Mouse (Mus musculus) stomach, postnatal 0 days (tissue): Measurements from ENCODE around the gene Wasf2. TPM values are rescaled to one million over a fixed set of nuclear protein-coding genes. Genes with fewer than 3 reads are reported as not detected.

Source experiments
- ATAC-seq: fragments of 200-750 bp; cut with Nextera tagmentation; 2 replicates; pipeline ENCODE4 v1.8.0; 2017; ENCODE audit not compliant: low FRiP score, low TSS enrichment
- DNase-seq: peaks from one replicate; pipeline ENCODE4 v3.0.0-alpha.2; 2016; ENCODE audit warnings: low spot score
- H3K27ac ChIP-seq: fragments of 300-500 bp; sonication (generic); replicated peaks from 2 replicates; pipeline ENCODE4 v1.5.1; 2014; ENCODE audit warnings: mild to moderate bottlenecking, control low read depth
- H3K27me3 ChIP-seq: fragments of 300-500 bp; sonication (generic); 2 replicates; pipeline ENCODE4 v1.6.1; 2014; ENCODE audit warnings: low read length; ENCODE audit not compliant: control insufficient read depth, insufficient read depth
- H3K36me3 ChIP-seq: fragments of 300-500 bp; sonication (generic); 2 replicates; pipeline ENCODE4 v1.6.1; 2014; ENCODE audit warnings: low read length, mixed read lengths; ENCODE audit not compliant: control insufficient read depth, insufficient read depth
- H3K4me1 ChIP-seq: fragments of 300-500 bp; sonication (generic); replicated peaks from 2 replicates; pipeline ENCODE4 v1.6.1; 2014; ENCODE audit warnings: antibody characterized with exemption; ENCODE audit not compliant: control insufficient read depth, insufficient read depth
- H3K4me2 ChIP-seq: fragments of 300-500 bp; sonication (generic); replicated peaks from 2 replicates; pipeline ENCODE4 v1.6.1; 2014; ENCODE audit warnings: low read depth, mild to moderate bottlenecking, control low read depth, moderate library complexity
- H3K4me3 ChIP-seq: fragments of 300-500 bp; sonication (generic); 2 replicates; pipeline ENCODE4 v1.5.1; 2014; ENCODE audit warnings: low read depth, low read length, control low read depth
- H3K9ac ChIP-seq: fragments of 300-500 bp; sonication (generic); 2 replicates; pipeline ENCODE4 v1.6.1; 2014; ENCODE audit warnings: mild to moderate bottlenecking, low read length, control low read depth, mixed read lengths
- H3K9me3 ChIP-seq: fragments of 300-500 bp; sonication (generic); 2 replicates; pipeline ENCODE4 v1.6.1; 2016; ENCODE audit warnings: low read length; ENCODE audit not compliant: control insufficient read depth
- CTCF ChIP-seq: IDR thresholded peaks from 2 replicates; pipeline ENCODE4 v1.5.1; 2016; ENCODE audit warnings: antibody characterized with exemption, low read depth, mild to moderate bottlenecking, moderate library complexity
- EP300 ChIP-seq: optimal IDR thresholded peaks from 2 replicates; pipeline ENCODE3; 2016; ENCODE audit warnings: antibody characterized with exemption
- WGBS: fragments of 180-500 bp; shearing (Covaris S2); extraction: QIAGEN DNeasy Blood & Tissue Kit; methylation state at CpG from one replicate; pipeline ENCODE4 v1.1.7; 2014; 5-methylcytosine and 5-hydroxymethylcytosine counted together
- polyA plus RNA-seq: library from polyadenylated mRNA; unstranded; fragments of >200 nt; fragmentation: Nextera tagmentation; extraction: Ambion mirVana; gene quantifications from 2 replicates; pipeline ENCODE4 v1.2.1, GENCODE M21; 2015

Gene Wasf2
- polyA plus RNA-seq, 1 experiment from 2014 or later = 84.2 TPM

GRCm38 (mm10) chr4:133201006-133201771, 70.9 kb downstream of the Wasf2 start:
- Histone ChIP-seq H3K36me3 (peaks cover 3% of the 10 kb centered on the region; the same call in 1 of the 2 replicates), H3K4me3 (no peak overlapping the region), H3K4me1 (peaks cover 16% of the 10 kb centered on the region), H3K27ac (peak overlapping the region; percentile 82), H3K9ac (no peak overlapping the region), H3K4me2 (no peak overlapping the region), H3K9me3 (no peaks in the 10 kb centered on the region), H3K27me3 (no peaks in the 10 kb centered on the region)
- TF ChIP-seq CTCF (peak; percentile 85), EP300 (no peak)
- ATAC-seq (peak; percentile 76), DNase-seq (peak; percentile 88)
- WGBS = 44% methylated on average over 8 of the region's 8 CpGs

- no peak overlapping the region for H3K9ac ChIP-seq
- ATAC-seq (no peak), DNase-seq (no peak)
- TF ChIP-seq EP300 (no peak), CTCF (no peak)
- no peak overlapping the region for H3K4me2 ChIP-seq
- no peaks in the 10 kb centered on the region for H3K27me3 ChIP-seq
- peaks cover 13% of the 10 kb centered on the region for H3K4me1 ChIP-seq
- no peak overlapping the region for H3K4me3 ChIP-seq
- no peak overlapping the region for H3K27ac ChIP-seq
- WGBS = 94% methylated on average over 3 of the region's 3 CpGs
- H3K36me3 ChIP-seq = no peaks in the 10 kb centered on the region
- no peaks in the 10 kb centered on the region for H3K9me3 ChIP-seq
These were observed 71.9 kb downstream of the Wasf2 start for GRCm38 (mm10) chr4:133202254-133202653.

- TF ChIP-seq EP300 = no peak
- no peak for TF ChIP-seq CTCF
- H3K27me3 ChIP-seq = no peaks in the 10 kb centered on the region
- WGBS = 63% methylated on average over 3 of the region's 3 CpGs
- no peaks in the 10 kb centered on the region for H3K36me3 ChIP-seq
- no peaks in the 10 kb centered on the region for H3K9me3 ChIP-seq
- H3K27ac ChIP-seq = no peak overlapping the region
- H3K4me2 ChIP-seq = no peak overlapping the region
- DNase-seq = no peak
- no peak overlapping the region for H3K4me3 ChIP-seq
- H3K9ac ChIP-seq = no peak overlapping the region
- H3K4me1 ChIP-seq = peaks cover 9% of the 10 kb centered on the region
- no peak for ATAC-seq
These were observed 73.3 kb downstream of the Wasf2 start for GRCm38 (mm10) chr4:133203591-133203990.

GRCm38 (mm10) chr4:133204379-133204778, 74.1 kb downstream of the Wasf2 start:
- DNase-seq (no peak), ATAC-seq (no peak)
- Histone ChIP-seq H3K4me3 (no peak overlapping the region), H3K9me3 (no peaks in the 10 kb centered on the region), H3K36me3 (no peaks in the 10 kb centered on the region), H3K9ac (no peak overlapping the region), H3K27me3 (no peaks in the 10 kb centered on the region), H3K4me2 (no peak overlapping the region), H3K27ac (no peak overlapping the region; the same call in 1 of the 2 replicates), H3K4me1 (peaks cover 9% of the 10 kb centered on the region)
- TF ChIP-seq CTCF (no peak), EP300 (no peak)
- WGBS = 33% methylated on average over 7 of the region's 7 CpGs

- H3K9me3 ChIP-seq = no peaks in the 10 kb centered on the region
- H3K4me3 ChIP-seq = no peak overlapping the region
- TF ChIP-seq EP300 (no peak), CTCF (peak; percentile 91)
- 3% methylated on average over 11 of the region's 11 CpGs for WGBS
- no peak overlapping the region for H3K4me2 ChIP-seq
- no peaks in the 10 kb centered on the region for H3K36me3 ChIP-seq
- no peak overlapping the region for H3K9ac ChIP-seq
- ATAC-seq (peak; percentile 8; the same call in 1 of the 2 replicates), DNase-seq (peak; percentile 74)
- peaks cover 2% of the 10 kb centered on the region; the same call in 1 of the 2 replicates for H3K27me3 ChIP-seq
- 0 out of 2 replicates have a peak, but pooled peaks cover 3% of the 10 kb centered on the region for H3K4me1 ChIP-seq
- no peak overlapping the region for H3K27ac ChIP-seq
These were observed 79.1 kb downstream of the Wasf2 start for GRCm38 (mm10) chr4:133209366-133209765.

- Histone ChIP-seq H3K4me3 (no peak overlapping the region), H3K9ac (no peak overlapping the region), H3K27me3 (peaks cover 2% of the 10 kb centered on the region; the same call in 1 of the 2 replicates), H3K4me1 (0 out of 2 replicates have a peak, but pooled peaks cover 3% of the 10 kb centered on the region), H3K4me2 (no peak overlapping the region), H3K36me3 (no peaks in the 10 kb centered on the region), H3K9me3 (no peaks in the 10 kb centered on the region), H3K27ac (no peak overlapping the region)
- no peak for DNase-seq
- ATAC-seq = no peak
- WGBS = 92% methylated on average over 24 of the region's 24 CpGs
- TF ChIP-seq CTCF (no peak), EP300 (no peak)
These were observed 79.9 kb downstream of the Wasf2 start for GRCm38 (mm10) chr4:133210023-133210787.
